Mouse (Mus musculus): ENCODE measurements at regions not wholly inside any gene's neighbourhood (a gene's known extent, or its start where the extent isn't known, plus 50 kb on each side); places are given as distances from the start of the nearest gene placed in this dataset.

DNA sequence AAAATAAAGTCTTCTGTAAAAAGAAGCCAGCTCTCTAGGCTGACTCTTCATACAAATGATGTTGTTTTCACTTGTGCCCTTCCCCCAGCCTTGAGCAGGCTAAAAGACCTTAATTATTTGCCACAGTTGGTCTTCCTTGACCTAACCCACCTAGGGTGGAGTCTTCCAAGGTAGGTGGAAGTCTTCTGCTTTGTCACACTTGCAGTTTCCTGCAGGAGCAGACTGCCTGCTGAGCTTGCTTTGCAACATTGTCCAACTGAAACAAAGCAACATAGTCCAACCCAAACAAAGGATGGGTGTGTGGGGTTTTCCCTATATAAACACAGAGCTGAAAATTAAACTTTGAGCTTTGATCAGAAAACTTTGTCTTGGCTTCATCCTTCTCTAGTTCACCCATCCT, 53.0 kb upstream of the Ppfia2 start:
- no peak for DNase-seq (ENCODE audit: inconsistent ontology term)
